Mouse (Mus musculus) heart, postnatal 36 days (tissue): ENCODE measurements around the gene Gm10681. TPM values are rescaled to one million over a fixed set of nuclear protein-coding genes. Genes with fewer than 3 reads are reported as not detected.
"Not testable (repeated sequence)": the region's sequence is repeated elsewhere in the genome, so short reads cannot be mapped to it uniquely, and the experiment has no call there.

ENCODE experiments used
- DNase-seq, 2 experiments: peaks; one replicate each; pipeline ENCODE4 v3.0.0; 2021 to 2022
- intact Hi-C: fragments of 180-260 bp; cut with DNase I; formaldehyde crosslinking; loops from one replicate; pipeline ENCODE4 v1.15.1; 2025
- total RNA-seq, 2 experiments: library from RNA; stranded (reverse); gene quantifications; 2 replicates each; pipeline ENCODE4 v1.2.3; 2021

Gene Gm10681
- total RNA-seq, result not detected

DNA sequence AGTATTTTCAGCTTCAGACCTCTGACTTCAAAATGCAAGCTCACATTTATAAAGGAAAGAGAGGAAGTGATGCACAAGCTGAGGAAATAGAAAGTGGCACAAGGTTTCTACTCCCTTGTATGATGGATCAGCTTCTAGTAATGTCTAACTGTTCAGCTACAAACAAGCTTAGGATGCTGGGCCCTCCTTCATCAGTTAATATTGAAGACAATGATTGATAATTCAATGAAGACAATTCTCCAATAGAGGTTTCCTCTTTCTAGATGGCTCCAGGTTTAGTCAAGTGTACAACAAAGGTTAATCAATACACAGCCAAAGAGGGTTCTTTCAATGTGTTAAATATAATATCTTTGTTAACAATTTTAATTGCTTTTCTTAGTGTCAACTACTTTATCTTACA, at the start of gene Gm10681:
Gm10681 (minus strand) TSS at position 101 of the 400 bp plus-strand sequence.
- no peak for DNase-seq
- intact Hi-C loops, result no loop called here

DNA sequence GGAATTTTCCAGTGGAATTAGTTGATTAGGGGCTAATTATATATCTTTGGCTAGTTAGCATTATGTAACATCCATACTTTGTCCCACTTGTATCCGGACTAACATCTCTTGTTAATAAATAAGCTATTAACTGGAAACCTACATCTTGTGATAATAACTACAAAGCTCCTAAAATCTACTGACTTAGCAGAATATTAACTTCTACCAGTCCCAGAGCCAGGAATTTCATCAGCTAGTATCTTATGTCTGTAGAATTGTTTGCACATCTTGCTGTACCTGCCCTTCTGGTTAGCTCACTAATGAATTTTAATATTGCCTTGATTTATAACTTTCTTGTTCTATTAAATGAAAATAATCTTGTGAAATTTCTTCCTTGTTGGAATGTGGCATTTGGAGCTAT, 46.5 kb upstream of the Gm10681 start:
- intact Hi-C loops, result no loop called here
- DNase-seq, result no peak

DNA sequence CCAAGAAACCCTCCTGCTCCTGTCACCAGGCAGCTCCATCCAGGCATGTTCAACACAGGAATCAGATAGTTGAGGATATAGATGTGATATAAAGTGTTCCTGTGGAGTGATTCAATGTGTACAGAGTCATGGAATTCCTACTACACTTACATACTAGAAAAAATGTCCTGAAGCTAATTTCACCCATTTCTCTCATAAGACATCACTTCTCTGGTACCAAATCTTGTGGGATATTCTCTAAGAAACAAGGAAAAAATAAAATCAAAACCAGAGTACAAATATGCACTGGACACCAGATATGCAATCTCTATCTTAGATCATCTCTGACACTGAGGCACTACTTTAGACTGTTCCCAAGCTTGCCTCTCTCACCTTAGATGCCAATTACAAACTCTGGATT, 41.5 kb upstream of the Gm10681 start, which contains the start of gene Hsd3b5:
Hsd3b5 (minus strand) TSS at position 101 of the 400 bp plus-strand sequence.
- intact Hi-C loops, result no loop called here

DNA sequence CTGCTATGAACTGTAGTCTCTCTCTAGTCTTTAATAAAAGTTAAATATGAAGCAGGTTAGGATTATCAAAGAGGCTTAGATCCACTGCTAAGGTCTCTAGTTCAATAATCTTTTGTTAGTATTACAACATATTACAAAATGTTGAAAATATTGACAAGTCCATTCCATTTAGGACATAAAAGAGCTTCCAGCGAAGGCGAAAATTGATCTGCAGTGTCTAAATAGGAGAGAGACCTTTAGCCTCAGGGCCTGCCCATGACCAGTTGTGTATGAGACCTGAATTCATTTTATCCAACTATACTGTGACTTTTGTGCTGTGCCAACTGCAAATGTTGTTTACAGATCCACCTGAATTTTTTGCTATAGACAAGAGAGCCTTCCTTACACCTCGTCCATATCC, 41.0 kb upstream of the Gm10681 start:
- no peak for DNase-seq
- intact Hi-C loops, result no loop called here

More for the DNA sequence above, 41.5 kb upstream of the Gm10681 start, which contains the start of gene Hsd3b5:
- DNase-seq, result no peak

DNA sequence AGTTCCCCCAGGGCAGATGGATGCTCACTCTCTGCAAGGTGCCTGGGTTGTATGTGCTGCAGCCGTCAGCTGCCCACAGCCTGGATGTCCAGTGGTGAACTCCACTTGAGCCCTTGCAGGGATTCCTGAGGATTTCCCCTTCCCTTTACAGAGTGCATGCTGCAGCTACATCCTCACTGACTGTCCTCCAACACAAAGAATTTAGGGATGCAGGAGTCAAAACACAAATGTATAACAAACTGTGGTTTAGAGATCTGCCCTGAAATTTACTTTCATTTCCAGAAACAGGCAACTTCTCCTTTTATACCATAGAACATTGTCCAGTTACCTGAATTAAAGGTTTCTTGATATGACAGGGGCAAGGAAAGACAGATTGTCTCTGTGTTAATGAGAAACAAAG, 28.2 kb upstream of the Gm10681 start:
- intact Hi-C loops, DNase-seq: not testable (repeated sequence)

DNA sequence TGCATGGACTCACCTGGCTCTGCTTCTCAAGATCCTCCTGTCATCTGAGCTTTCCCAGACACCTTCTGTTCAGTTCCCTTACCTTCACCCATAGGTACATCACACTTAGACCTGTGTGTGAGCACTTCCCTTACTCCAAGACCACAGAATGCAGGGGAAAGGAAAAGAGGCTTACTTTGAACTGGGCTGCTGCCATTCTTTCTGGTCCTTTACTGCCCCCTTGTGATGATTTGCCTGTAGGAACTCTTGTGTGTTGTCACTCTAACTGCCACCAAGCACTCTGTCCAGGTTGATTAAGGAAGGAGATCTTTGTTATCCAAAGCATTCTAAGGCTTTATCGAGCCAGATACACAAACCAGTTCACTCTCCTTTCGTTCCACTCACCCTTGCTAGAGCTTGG, 27.6 kb upstream of the Gm10681 start:
- intact Hi-C loops, DNase-seq: not testable (repeated sequence)

DNA sequence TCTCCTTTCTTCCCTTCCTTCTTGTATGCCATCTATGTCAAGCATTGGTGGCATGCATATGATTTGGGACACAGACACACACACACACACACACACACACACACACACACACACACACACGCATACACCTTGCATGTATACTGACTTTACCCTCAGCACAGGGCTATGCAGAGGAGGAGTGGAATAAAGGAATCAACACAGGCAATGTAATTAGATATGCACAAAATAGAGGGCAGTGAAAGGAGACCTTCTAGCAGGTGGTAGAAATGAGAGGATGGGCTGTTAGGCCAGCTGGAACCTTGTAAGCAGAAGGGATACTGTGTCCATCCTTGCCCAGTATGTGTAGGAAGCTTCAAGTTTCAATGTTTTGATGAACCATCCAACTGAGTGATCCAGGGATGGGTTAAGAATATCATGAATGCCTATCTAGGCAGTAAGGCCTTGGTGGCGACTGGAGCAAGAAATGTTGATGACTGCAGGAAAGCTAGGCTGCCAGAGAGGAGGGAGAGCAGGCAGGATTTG, 25.9 kb upstream of the Gm10681 start:
- intact Hi-C loops, result not testable (repeated sequence)

DNA sequence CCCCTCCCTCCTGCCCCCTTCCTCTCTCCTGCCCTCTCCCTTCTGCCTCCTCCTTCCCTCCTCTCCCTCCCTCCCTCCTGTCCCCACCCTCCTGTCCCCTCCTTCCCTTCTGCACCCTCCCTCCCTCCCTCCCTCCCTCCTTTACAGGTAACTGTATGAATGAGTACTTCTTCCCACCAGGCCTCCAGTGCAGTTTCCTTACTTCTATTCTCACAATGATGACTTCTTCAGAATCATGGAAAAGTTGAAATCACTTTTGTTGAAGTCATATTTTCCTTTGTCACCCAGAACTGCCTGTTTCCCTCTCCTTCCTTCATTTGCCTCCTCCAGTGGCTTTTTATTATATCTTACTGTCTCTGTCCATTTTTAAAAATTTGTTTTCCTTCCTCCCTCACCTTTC, 25.4 kb upstream of the Gm10681 start:
- intact Hi-C loops, result no loop called here
- no peak for DNase-seq

More for the DNA sequence above, 25.9 kb upstream of the Gm10681 start:
- DNase-seq, result not testable (repeated sequence)

DNA sequence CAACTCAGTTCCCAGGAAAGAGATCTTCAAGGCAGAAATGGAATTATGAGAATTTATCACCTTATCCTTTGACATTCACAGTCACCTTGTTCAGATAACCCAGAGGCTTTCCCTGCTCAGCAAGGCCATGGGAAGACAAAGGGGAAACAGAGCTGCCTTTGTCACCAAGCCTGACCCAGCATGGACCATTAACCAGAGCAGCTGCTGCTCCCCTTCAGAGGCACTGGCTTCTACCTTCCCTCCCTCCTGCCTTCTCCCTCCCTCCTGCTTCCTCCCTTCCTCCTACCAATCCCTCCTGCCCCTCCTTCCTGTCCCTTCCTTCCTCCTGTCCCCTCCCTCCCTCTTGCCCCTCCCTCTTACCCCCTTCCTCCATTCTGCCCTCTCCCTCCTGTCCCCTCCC, 24.9 kb upstream of the Gm10681 start:
- intact Hi-C loops, DNase-seq: not testable (repeated sequence)

DNA sequence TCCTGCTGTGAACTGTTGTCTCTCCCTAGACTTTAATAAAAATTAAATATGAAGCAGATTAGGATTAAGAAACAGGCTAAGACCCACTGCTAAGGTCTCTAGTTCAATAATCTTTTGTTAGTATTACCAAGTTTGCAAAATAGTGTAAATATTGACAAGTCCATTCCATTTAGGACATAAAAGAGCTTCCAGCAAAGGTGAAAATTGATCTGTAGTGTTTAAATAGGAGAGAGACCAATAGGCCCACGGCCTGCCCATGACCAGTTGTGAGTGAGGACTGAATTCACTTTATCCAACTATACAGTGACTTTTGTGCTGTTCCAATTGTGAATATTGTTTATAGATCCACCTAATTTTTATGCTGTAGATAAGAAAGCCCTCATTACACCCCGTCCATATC, 886 bp downstream of the Gm10681 start:
- DNase-seq, result no peak
- intact Hi-C loops, result no loop called here

DNA sequence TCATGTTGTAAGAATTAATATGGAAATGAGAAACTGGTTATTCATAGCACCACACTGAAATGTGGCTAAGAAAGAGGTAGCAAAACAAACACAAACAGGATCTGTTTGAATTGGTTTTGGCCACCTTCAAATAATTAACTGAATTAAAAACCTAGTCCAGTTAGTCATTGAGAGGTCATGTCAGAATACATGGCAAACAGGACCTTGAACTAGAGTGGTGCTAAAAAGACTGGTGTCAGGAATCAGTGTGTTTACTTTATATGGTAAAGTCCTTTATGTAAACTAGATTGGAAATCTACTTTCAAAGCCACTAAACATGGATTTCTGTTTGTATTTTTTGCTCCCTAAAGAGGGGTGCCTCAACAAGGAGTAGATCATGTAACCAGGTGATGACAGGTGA, 6.0 kb downstream of the Gm10681 start:
- intact Hi-C loops, DNase-seq: not testable (repeated sequence)

DNA sequence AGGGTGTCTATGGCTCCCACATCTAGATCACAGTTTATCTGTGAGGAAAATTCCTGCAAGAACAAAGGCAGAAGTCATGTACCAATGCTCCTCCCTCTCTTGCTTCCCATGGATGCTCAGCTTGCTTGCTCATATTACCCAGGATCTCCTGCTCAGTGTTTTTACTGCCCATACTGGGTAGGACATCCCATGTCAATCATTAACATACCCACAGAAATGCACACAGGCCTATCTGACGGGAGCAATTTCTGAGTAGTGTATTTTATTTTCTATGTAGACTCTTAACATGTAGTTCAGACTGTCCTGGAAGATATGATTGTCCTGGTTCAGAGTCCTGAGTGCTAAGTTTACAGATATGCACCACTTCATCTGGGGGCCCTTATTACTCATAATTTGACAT, 6.4 kb downstream of the Gm10681 start:
- intact Hi-C loops, DNase-seq: not testable (repeated sequence)

DNA sequence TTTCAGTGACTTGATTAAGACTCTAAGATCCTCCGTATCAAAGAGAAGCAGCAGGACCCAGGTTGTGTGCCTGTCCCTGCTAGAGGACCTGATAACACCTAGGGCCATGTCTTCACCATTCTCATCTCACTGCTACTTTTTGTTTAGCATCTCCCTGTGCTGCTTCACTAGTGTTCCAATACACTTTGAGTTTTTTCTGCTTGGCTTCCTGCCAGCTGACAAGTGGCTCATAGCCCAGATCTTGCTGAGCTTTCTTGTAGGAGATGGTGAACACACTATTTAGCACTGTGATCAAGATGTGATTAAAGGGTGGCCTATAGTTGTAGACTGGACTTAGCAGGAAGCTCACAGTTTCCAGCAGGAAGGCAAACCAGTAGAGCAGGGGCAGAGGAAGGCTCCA, 7.6 kb downstream of the Gm10681 start:
- DNase-seq, intact Hi-C loops: not testable (repeated sequence)

DNA sequence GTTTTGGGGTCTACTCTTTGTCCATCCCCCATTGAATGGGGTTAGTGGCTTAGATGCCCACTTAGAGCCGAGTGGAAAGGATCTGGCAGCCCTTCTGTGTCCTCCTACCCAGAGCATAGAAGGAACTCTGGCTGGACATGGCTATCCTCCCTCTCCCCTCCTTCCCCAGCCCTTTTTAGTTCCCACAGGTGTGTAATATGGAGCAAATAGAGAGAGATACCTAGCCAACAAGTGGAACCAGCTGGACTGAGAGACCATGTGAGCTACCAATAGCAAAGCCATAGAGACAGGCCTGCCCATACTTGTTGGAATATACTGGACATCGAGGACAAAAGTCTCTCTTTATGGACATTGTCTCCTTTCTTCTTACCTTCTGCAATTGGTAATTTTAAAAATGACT, 20.9 kb downstream of the Gm10681 start:
- intact Hi-C loops, DNase-seq: not testable (repeated sequence)

DNA sequence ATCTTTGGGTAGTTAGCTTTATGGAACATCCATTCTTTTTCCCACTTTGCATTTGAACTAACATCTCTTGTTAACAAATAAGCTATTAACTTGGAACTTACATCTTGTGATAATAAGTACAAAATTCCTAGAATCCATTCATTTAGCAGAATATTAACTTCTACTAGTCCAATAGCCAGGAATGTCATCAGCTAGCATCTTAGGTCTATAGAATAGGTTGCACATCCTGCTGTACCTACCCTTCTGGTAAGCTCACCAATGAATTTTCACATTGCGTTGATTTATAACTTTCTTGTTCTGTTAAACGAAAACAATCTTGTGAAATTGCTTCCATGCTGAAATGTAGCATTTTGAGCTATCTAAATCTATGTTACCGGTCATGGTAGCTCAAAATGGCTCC, 23.7 kb downstream of the Gm10681 start:
- DNase-seq, intact Hi-C loops: not testable (repeated sequence)

DNA sequence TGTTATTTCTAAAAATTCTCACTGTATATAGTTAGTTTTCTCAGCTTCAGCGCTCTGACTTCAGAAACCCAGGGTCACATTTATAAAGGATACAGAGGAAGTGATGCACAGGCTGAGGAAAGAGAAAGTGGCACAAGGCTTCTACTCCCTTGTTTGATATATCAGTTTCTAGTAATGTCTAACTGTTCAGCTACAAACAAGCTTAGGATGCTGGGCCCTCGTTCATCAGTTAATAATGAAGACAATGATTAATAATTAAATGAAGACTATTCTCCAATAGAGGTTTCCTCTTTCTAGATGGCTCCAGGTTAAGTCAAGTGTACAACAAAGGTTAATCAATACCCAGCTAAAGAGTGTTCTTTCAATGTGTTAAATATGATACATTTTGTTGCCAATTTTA, 24.8 kb downstream of the Gm10681 start:
- intact Hi-C loops, result not testable (repeated sequence)

DNA sequence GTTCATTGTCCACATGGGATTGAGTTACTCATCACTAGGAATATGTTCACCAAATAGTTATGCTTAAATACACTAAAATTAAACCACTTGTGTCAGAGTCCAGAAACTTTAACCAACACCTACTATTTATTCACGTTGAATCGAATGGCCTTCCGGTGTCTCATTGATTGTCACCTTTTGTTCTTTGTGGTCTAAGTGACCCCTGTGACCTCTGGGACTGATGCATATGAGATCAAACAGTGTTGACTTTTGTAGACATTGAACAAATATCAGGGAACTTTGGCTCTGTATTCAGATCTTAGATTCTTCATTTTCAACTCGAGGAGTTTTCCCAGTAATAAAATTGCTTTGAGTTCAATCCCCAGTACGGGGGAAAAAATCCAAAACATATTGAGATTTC, 27.9 kb downstream of the Gm10681 start:
- DNase-seq, intact Hi-C loops: not testable (repeated sequence)

More for the DNA sequence above, 24.8 kb downstream of the Gm10681 start:
- DNase-seq, result not testable (repeated sequence)

DNA sequence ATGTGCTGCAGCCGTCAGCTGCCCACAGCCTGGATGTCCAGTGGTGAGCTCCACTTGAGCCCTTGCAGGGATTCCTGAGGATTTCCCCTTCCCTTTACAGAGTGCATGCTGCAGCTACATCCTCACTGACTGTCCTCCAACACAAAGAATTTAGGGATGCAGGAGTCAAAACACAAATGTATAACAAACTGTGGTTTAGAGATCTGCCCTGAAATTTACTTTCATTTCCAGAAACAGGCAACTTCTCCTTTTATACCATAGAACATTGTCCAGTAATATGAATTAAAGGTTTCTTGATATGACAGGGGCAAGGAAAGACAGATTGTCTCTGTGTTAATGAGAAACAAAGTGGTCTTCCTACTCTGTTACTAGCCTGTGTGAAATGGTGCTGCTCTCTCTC, 37.8 kb downstream of the Gm10681 start:
- intact Hi-C loops, DNase-seq: not testable (repeated sequence)

DNA sequence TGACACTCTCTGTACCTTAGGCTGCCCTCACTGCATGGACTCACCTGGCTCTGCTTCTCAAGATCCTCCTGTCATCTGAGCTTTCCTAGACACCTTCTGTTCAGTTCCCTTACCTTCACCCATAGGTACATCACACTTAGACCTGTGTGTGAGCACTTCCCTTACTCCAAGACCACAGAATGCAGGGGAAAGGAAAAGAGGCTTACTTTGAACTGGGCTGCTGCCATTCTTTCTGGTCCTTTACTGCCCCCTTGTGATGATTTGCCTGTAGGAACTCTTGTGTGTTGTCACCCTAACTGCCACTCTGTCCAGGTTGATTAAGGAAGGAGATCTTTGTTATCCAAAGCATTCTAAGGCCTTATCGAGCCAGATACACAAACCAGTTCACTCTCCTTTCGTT, 38.4 kb downstream of the Gm10681 start:
- intact Hi-C loops, DNase-seq: not testable (repeated sequence)

DNA sequence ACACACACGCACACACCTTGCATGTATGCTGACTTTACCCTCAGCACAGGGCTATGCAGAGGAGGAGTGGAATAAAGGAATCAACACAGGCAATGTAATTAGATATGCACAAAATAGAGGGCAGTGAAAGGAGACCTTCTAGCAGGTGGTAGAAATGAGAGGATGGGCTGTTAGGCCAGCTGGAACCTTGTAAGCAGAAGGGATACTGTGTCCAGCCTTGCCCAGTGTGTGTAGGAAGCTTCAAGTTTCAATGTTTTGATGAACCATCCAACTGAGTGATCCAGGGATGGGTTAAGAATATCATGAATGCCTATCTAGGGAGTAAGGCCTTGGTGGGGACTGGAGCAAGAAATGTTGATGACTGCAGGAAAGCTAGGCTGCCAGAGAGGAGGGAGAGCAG, 40.1 kb downstream of the Gm10681 start:
- intact Hi-C loops, DNase-seq: not testable (repeated sequence)

DNA sequence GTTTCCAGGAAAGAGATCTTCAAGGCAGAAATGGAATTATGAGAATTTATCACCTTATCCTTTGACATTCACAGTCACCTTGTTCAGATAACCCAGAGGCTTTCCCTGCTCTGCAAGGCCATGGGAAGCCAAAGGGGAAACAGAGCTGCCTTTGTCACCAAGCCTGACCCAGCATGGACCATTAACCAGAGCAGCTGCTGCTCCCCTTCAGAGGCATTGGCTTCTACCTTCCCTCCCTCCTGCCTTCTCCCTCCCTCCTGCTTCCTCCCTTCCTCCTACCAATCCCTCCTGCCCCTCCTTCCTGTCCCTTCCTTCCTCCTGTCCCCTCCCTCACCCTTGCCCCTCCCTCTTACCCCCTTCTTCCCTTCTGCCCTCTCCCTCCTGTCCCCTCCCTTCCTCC, 41.0 kb downstream of the Gm10681 start:
- intact Hi-C loops, DNase-seq: not testable (repeated sequence)

DNA sequence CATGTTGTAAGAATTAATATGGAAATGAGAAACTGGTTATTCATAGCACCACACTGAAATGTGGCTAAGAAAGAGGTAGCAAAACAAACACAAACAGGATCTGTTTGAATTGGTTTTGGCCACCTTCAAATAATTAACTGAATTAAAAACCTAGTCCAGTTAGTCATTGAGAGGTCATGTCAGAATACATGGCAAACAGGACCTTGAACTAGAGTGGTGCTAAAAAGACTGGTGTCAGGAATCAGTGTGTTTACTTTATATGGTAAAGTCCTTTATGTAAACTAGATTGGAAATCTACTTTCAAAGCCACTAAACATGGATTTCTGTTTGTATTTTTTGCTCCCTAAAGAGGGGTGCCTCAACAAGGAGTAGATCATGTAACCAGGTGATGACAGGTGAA, 63.6 kb downstream of the Gm10681 start:
- intact Hi-C loops, DNase-seq: not testable (repeated sequence)

DNA sequence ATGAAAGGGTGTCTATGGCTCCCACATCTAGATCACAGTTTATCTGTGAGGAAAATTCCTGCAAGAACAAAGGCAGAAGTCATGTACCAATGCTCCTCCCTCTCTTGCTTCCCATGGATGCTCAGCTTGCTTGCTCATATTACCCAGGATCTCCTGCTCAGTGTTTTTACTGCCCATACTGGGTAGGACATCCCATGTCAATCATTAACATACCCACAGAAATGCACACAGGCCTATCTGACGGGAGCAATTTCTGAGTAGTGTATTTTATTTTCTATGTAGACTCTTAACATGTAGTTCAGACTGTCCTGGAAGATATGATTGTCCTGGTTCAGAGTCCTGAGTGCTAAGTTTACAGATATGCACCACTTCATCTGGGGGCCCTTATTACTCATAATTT, 64.1 kb downstream of the Gm10681 start:
- DNase-seq, intact Hi-C loops: not testable (repeated sequence)
